Mouse (Mus musculus) kidney, adult 10 weeks (tissue): ENCODE measurements around the gene Gm10413. TPM values are rescaled to one million over a fixed set of nuclear protein-coding genes. Genes with fewer than 3 reads are reported as not detected.

Source experiments
- polyA plus RNA-seq: library from polyadenylated mRNA; stranded (reverse); fragments of 350-450 nt; fragmentation: Illumina TruSeq; extraction: RNeasy Lipid Tissue Mini Kit (QIAGEN cat#74804); gene quantifications from one replicate; pipeline ENCODE4 v1.2.3, GENCODE M21; 2014; ENCODE audit warnings: low read depth, low replicate concordance

Gene Gm10413
- not detected for polyA plus RNA-seq

GRCm38 (mm10) chr14:3394793-3395192 is at the start of gene Gm10413:
Gene Gm10413 (plus strand): TSS chr14:3395093.

GRCm38 (mm10) chr14:3412314-3412713 is 17.4 kb downstream of the Gm10413 start, which contains the start of gene Gm10409:
Gene Gm10409 (plus strand): TSS chr14:3412614.

GRCm38 (mm10) chr14:3427803-3428202 is 32.9 kb downstream of the Gm10413 start, which contains the start of gene Gm3005:
Gene Gm3005 (plus strand): TSS chr14:3428103.

DNA sequence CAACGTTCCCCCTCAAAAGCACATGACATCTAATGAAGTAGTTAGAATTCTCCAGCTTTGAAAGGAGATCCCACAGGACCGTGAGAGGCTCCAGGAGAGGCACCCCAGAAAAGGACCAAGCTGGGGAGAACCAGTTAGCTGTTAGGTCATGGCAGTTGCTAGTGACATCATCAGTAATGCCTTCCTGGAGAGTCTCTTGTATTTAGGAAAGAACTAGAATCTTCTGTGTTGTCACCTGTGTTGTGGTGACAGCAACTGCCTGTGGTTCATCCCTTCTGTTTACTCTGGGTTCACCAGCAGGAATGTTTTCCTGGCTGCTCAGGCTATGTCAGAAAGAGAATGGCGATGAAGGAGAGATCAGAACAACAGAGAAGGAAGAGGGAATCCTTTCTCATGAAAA is 54.2 kb downstream of the Gm10413 start, which contains the start of gene Gm10408:
Gene Gm10408 (plus strand): TSS at position 301 of the 400 bp plus-strand sequence.

Other genes with a start within 250 kb of the Gm10413 start
- not detected for gene Gm5795, start 206.8 kb upstream of the Gm10413 start, polyA plus RNA-seq
- 0.49 TPM for gene D830030K20Rik, start 186.6 kb upstream of the Gm10413 start, polyA plus RNA-seq
- not detected for gene Gm2956, start 62.5 kb upstream of the Gm10413 start, polyA plus RNA-seq
- gene Gm10409, start 17.5 kb downstream of the Gm10413 start, polyA plus RNA-seq = not detected
- gene Gm3005, start 33.0 kb downstream of the Gm10413 start, polyA plus RNA-seq = not detected
- gene Gm10408, start 54.3 kb downstream of the Gm10413 start, polyA plus RNA-seq = not detected
- not detected for gene Gm3012, start 239.4 kb downstream of the Gm10413 start, polyA plus RNA-seq